Mouse (Mus musculus): ENCODE data around the gene Olfr311. TPM values are rescaled to one million over a fixed set of nuclear protein-coding genes. Genes with fewer than 3 reads are reported as not detected.
A peak's percentile ranks its signal among the peaks of the same experiment; 100 is the strongest.

Gene Olfr311
- total RNA-seq, 1 experiment = not detected

- in situ Hi-C loops (cut with MboI; ENCODE audit: low sequenced_read_pairs in 2 of 2, unreplicated experiment in 2 of 2) = no loop called here
- H3K36me3 ChIP-seq (ENCODE audit: control insufficient read depth, insufficient read depth, low read length, poor library complexity, severe bottlenecking) = peaks cover 11% of the 10 kb centered on the region; the same call in 1 of the 2 replicates
- no peak for DNase-seq (ENCODE audit: low read depth, low spot score)
Measured at GRCm38 (mm10) chr11:58860744-58861143, 21.7 kb downstream of the Olfr311 start.

GRCm38 (mm10) chr11:58867039-58867953 is 28.2 kb downstream of the Olfr311 start, which contains the start of gene 2810021J22Rik:
Gene 2810021J22Rik (plus strand): TSS chr11:58867216.
- Histone ChIP-seq H3K9me3 (ENCODE audit: control insufficient read depth, insufficient read depth, low read depth, low read length) (no peaks in the 10 kb centered on the region), H3K27ac (ENCODE audit: insufficient read depth, low read depth, low read length, poor library complexity, severe bottlenecking) (no peak within 1 kb of the TSS), H3K36me3 (ENCODE audit: control insufficient read depth, insufficient read depth, low read length, poor library complexity, severe bottlenecking) (peaks cover 3% of the 10 kb centered on the region; the same call in 1 of the 2 replicates), H3K9ac (ENCODE audit: insufficient read depth, low read depth, low read length, poor library complexity, severe bottlenecking) (peak within 1 kb of the TSS; percentile 70), H3K4me3 (ENCODE audit: insufficient read depth in 1 of 2, low read depth in 1 of 2, low read length in 2 of 2, poor library complexity in 1 of 2, severe bottlenecking in 1 of 2) (peak within 1 kb of the TSS; percentile 83 to 85), H3K4me1 (ENCODE audit: control insufficient read depth in 2 of 2, insufficient read depth in 2 of 2, low read length in 2 of 2, poor library complexity in 1 of 2) (no peaks in the 10 kb centered on the region)
- peak; percentile 72 for DNase-seq (ENCODE audit: low read depth, low spot score)
- TF ChIP-seq ZC3H11A (IDR thresholded peaks at IDR 0.05; ENCODE audit: borderline replicate concordance, low read depth, low read length) = no peak
- TF ChIP-seq HCFC1 (IDR thresholded peaks at IDR 0.05; ENCODE audit: borderline replicate concordance, insufficient read depth, low read length) = peak; percentile 52; the same call in 1 of the 2 replicates
- in situ Hi-C loops (cut with MboI; ENCODE audit: low sequenced_read_pairs in 2 of 2, unreplicated experiment in 2 of 2) = no loop called here

More at GRCm38 (mm10) chr11:58860744-58861143, 21.7 kb downstream of the Olfr311 start:
- Histone ChIP-seq H3K9me3 (ENCODE audit: control insufficient read depth, insufficient read depth, low read depth, low read length) (no peaks in the 10 kb centered on the region), H3K27ac (ENCODE audit: insufficient read depth, low read depth, low read length, poor library complexity, severe bottlenecking) (no peak overlapping the region), H3K9ac (ENCODE audit: insufficient read depth, low read depth, low read length, poor library complexity, severe bottlenecking) (no peak overlapping the region), H3K4me1 (ENCODE audit: control insufficient read depth in 2 of 2, insufficient read depth in 2 of 2, low read length in 2 of 2, poor library complexity in 1 of 2) (no peaks in the 10 kb centered on the region), H3K4me3 (ENCODE audit: insufficient read depth in 1 of 2, low read depth in 1 of 2, low read length in 2 of 2, poor library complexity in 1 of 2, severe bottlenecking in 1 of 2) (no peak overlapping the region)
- TF ChIP-seq ZNF384 (IDR thresholded peaks at IDR 0.05; ENCODE audit: low read depth, low read length) = no peak
- no peak for TF ChIP-seq HCFC1 (IDR thresholded peaks at IDR 0.05; ENCODE audit: borderline replicate concordance, insufficient read depth, low read length)
- no peak for TF ChIP-seq MAFK (IDR thresholded peaks at IDR 0.05; ENCODE audit: insufficient read depth, low read depth, low read length)
- TF ChIP-seq CHD2 (IDR thresholded peaks at IDR 0.05; ENCODE audit: low read depth, low read length) = no peak
- TF ChIP-seq ZC3H11A (IDR thresholded peaks at IDR 0.05; ENCODE audit: borderline replicate concordance, low read depth, low read length) = no peak

- H3K4me3 ChIP-seq (ENCODE audit: insufficient read depth in 1 of 2, low read depth in 1 of 2, low read length in 2 of 2, poor library complexity in 1 of 2, severe bottlenecking in 1 of 2) = peak overlapping the region; percentile 83 to 85; a peak in 3 of 4 replicates
- in situ Hi-C loops (cut with MboI; ENCODE audit: low sequenced_read_pairs in 2 of 2, unreplicated experiment in 2 of 2) = no loop called here
Measured at GRCm38 (mm10) chr11:58867954-58868330, 28.9 kb downstream of the Olfr311 start.

GRCm38 (mm10) chr11:58870961-58871360 is 31.9 kb downstream of the Olfr311 start:
- in situ Hi-C loops (cut with MboI; ENCODE audit: low sequenced_read_pairs in 2 of 2, unreplicated experiment in 2 of 2) = no loop called here
- TF ChIP-seq MAFK (IDR thresholded peaks at IDR 0.05; ENCODE audit: insufficient read depth, low read depth, low read length) (no peak), ZC3H11A (IDR thresholded peaks at IDR 0.05; ENCODE audit: borderline replicate concordance, low read depth, low read length) (no peak), ZNF384 (IDR thresholded peaks at IDR 0.05; ENCODE audit: low read depth, low read length) (no peak), CHD2 (IDR thresholded peaks at IDR 0.05; ENCODE audit: low read depth, low read length) (no peak), HCFC1 (IDR thresholded peaks at IDR 0.05; ENCODE audit: borderline replicate concordance, insufficient read depth, low read length) (no peak)
- DNase-seq (ENCODE audit: low read depth, low spot score) = no peak

More at GRCm38 (mm10) chr11:58867954-58868330, 28.9 kb downstream of the Olfr311 start:
- no peak for DNase-seq (ENCODE audit: low read depth, low spot score)
- no peaks in the 10 kb centered on the region for H3K4me1 ChIP-seq (ENCODE audit: control insufficient read depth in 2 of 2, insufficient read depth in 2 of 2, low read length in 2 of 2, poor library complexity in 1 of 2)
- no peak overlapping the region for H3K9ac ChIP-seq (ENCODE audit: insufficient read depth, low read depth, low read length, poor library complexity, severe bottlenecking)
- H3K36me3 ChIP-seq (ENCODE audit: control insufficient read depth, insufficient read depth, low read length, poor library complexity, severe bottlenecking) = peaks cover 3% of the 10 kb centered on the region; the same call in 1 of the 2 replicates
- no peak overlapping the region for H3K27ac ChIP-seq (ENCODE audit: insufficient read depth, low read depth, low read length, poor library complexity, severe bottlenecking)
- TF ChIP-seq ZC3H11A (IDR thresholded peaks at IDR 0.05; ENCODE audit: borderline replicate concordance, low read depth, low read length) (no peak), ZNF384 (IDR thresholded peaks at IDR 0.05; ENCODE audit: low read depth, low read length) (no peak), HCFC1 (IDR thresholded peaks at IDR 0.05; ENCODE audit: borderline replicate concordance, insufficient read depth, low read length) (no peak), MAFK (IDR thresholded peaks at IDR 0.05; ENCODE audit: insufficient read depth, low read depth, low read length) (no peak), CHD2 (IDR thresholded peaks at IDR 0.05; ENCODE audit: low read depth, low read length) (no peak)
- H3K9me3 ChIP-seq (ENCODE audit: control insufficient read depth, insufficient read depth, low read depth, low read length) = no peaks in the 10 kb centered on the region

More at GRCm38 (mm10) chr11:58870961-58871360, 31.9 kb downstream of the Olfr311 start:
- Histone ChIP-seq H3K27ac (ENCODE audit: insufficient read depth, low read depth, low read length, poor library complexity, severe bottlenecking) (no peak overlapping the region), H3K9me3 (ENCODE audit: control insufficient read depth, insufficient read depth, low read depth, low read length) (no peaks in the 10 kb centered on the region), H3K4me3 (ENCODE audit: insufficient read depth in 1 of 2, low read depth in 1 of 2, low read length in 2 of 2, poor library complexity in 1 of 2, severe bottlenecking in 1 of 2) (no peak overlapping the region), H3K9ac (ENCODE audit: insufficient read depth, low read depth, low read length, poor library complexity, severe bottlenecking) (no peak overlapping the region), H3K4me1 (ENCODE audit: control insufficient read depth in 2 of 2, insufficient read depth in 2 of 2, low read length in 2 of 2, poor library complexity in 1 of 2) (no peaks in the 10 kb centered on the region), H3K36me3 (ENCODE audit: control insufficient read depth, insufficient read depth, low read length, poor library complexity, severe bottlenecking) (peaks cover 7% of the 10 kb centered on the region; the same call in 1 of the 2 replicates)

Measured in ES-E14 (cell line).